Mouse (Mus musculus): ENCODE data around the gene Atpaf2.

Atpaf2 gene

DNA sequence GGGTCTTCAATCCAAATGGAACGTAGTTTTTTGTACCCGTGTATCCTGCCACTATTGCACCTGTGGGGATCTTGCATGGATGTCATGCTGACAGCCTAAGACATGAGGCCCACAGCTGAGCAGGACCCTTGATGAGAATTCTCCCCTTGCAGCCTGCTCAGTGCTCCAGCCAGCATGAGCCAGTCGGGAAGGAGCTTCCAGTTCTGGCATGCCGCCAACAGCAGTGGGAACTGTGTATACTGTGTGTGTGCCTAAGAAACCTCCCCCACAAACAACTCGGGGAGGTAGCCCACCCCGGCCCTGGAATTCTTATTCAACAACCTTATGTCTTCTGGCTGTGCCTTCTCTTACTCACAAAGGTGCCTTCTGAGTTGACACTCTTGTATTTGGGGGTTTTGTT, 21.7 kb downstream of the Atpaf2 start:
- DNase-seq (ENCODE audit: low spot score), result no peak

- DNase-seq (ENCODE audit: low spot score), result no peak
These were observed 26.9 kb downstream of the Atpaf2 start for GRCm38 (mm10) chr11:60391346-60391745.

DNA sequence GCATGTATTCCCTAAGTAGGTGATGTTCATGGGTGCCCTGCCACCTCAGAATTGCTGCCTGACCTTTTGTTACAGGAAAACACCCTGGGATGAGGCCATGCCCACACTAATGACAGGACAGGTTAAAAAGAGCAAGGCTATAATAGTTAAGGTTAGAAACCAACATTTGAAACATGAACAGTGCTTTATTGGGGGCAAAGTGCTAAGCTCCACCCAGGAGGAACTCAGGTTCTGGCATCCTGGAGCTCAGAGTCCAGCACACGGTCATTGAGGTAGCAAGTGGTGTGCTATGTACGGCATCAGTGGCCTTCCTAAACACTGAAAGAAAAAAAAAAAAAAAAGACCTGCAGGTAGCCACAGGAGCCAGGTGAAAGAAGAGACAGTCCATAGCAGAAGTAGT, 30.3 kb downstream of the Atpaf2 start:
- no peak for DNase-seq (ENCODE audit: low spot score)

DNA sequence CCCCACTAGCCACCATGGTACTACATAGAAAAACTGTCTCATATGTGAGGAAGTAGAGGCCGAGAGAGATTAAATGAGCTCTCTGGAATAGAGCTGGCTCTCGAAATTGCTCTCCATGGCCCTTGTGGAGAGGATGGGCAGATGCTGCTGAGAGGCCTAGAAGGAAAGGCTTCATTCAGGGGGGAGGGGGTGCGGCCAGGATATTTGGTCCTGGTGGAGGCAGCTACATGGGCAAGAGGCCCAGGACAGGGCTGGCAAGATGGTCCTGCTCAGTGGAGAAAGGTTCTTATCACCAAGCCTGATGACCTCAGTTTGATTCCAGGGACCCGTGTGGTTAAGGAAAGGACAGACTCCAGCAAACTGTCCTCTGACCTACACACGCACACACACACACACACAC, 32.3 kb downstream of the Atpaf2 start:
- no peak for DNase-seq (ENCODE audit: low spot score)

DNA sequence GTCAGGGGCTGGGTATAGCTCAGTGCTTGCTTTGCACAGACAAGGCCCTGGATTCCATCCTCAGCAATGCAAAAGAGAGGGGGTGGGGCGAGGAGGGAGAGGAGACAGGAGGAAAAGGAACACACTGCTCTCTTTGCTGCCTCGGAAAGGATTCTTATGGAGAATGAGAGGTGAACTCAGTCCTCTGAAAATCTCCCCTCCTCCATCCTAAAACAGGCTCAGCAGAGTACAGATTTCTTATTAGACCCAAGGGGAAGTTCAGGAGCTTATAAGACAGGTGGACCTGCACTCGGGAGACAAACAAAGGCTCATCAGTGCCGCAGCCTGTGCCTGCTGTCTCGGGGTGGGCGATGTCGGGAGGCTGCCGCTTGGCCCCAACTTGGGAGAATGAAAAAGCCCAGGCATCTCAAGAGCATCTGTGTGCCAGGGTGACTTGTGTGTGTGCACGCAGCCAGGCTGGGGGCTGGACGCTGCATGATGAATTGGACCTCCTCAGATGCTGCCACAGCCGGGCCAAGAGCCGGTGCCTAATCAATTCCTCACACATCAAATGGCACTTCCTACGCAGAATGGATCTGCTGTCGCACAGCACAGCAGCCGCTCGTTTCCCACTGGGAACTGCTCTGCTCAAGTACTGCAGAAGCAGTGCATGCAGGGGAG, 33.4 kb downstream of the Atpaf2 start:
- peak; percentile 70 for DNase-seq (ENCODE audit: low spot score)

- DNase-seq (ENCODE audit: low spot score), result no peak
These were observed 34.7 kb downstream of the Atpaf2 start for GRCm38 (mm10) chr11:60383518-60383917.

DNA sequence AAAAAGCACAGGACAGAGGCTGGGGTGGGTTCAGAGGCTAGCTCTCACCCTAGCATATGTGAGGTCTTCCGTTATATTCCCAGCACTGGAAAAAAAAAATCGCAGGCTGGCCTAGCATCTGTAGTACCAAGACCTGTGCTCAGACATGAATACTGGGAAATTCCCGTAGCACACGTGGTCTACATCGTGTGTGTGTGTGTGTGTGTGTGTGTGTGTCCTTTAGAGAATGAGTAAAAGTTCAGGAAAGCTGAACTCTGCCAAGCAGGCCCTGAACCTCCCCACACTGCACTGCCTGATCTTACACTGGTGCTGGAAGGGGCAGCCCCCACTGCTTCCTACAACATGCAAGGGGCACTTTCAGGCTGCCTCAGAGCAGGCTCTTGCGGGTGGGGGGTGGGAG, 43.8 kb downstream of the Atpaf2 start:
- DNase-seq (ENCODE audit: low spot score), result no peak

DNA sequence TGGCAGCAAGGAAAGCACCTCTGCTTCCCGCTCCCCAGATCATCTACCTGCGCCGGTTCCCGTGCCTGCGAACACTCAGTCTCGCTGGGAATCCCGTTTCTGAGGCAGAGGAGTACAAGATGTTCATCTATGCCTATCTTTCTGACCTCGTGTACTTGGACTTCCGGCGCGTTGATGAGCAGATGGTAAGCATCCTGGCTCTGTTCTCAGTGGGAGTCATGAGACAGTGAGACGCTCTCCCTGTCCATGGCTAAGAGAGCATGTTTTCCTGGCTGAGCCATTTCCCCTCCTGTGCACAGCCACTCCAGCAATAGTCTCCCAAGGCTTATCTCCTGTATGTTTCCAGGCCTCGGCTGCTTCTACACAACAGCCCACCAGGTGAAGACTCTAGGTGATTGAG, 47.8 kb downstream of the Atpaf2 start:
- DNase-seq (ENCODE audit: low spot score), result no peak

- no peak for DNase-seq (ENCODE audit: low spot score)
These were observed 48.8 kb downstream of the Atpaf2 start for GRCm38 (mm10) chr11:60369448-60369847.

DNA sequence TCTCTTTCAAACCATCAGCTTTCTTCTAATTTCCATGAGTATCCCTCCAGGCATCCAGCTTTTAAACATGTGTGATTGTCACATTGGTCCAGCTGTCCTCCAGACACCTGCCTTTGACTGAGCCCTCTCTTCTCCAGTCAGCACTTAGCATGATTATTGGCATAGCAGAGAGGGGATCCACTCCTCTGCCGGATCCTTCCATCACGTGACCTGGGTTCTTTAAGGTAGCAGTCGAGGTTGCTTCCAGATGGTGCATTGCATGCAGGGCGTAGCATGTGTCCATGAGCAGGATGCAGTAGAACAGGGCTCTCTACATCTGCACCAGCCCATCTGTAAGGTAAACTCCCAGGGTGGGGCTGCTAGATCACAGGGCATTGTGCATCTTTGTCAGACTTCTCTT, 49.3 kb downstream of the Atpaf2 start:
- DNase-seq (ENCODE audit: low spot score), result no peak

DNA sequence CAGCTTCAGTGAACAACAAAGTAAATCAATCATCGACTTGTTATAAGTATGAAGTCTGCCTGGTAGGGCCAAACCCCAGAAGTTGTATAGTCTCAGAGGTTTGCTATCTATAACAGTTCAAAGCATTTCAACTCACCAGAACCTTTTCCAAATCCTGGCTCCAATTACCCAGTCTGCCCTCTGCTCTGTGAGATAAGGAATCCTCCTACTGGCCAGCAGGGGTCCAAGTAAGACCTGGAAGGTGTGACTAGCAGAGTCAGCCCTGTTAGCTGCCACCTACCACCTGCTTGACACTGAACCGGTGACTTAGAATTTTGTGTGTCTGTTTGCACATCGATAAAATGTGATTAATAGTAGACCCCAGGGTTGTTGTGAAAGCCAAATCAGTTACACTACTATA, 51.0 kb downstream of the Atpaf2 start:
- DNase-seq (ENCODE audit: low spot score), result no peak

- DNase-seq (ENCODE audit: low spot score), result no peak
These were observed 51.8 kb downstream of the Atpaf2 start for GRCm38 (mm10) chr11:60366239-60367019.

- DNase-seq (ENCODE audit: low spot score), result no peak
These were observed 57.5 kb downstream of the Atpaf2 start for GRCm38 (mm10) chr11:60360631-60361201.

- no peak for DNase-seq (ENCODE audit: low spot score)
These were observed 58.3 kb downstream of the Atpaf2 start for GRCm38 (mm10) chr11:60359936-60360335.

DNA sequence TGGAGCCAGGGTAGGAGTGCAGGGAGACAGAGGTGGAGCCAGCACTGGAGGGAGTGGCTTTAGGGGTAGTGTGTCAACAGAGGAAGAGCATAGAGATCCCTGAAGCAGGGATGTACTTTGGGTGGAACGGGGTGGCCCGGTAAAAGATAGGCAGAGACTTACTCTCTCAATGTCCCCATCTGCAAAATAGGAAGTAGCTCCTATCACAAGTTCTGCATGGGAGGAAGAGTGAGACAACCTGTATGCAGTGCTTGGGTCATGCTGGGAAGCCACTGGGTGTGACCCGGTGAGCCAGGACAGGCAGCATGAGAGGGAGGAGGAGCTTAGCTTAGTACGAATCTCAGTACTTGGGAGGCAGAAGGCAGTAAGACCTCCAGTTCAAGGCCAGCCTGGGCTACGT, 59.1 kb downstream of the Atpaf2 start:
- DNase-seq (ENCODE audit: low spot score), result no peak

GRCm38 (mm10) chr11:60358548-60358947, 59.7 kb downstream of the Atpaf2 start:
- DNase-seq (ENCODE audit: low spot score), result no peak

GRCm38 (mm10) chr11:60357116-60357515, 61.1 kb downstream of the Atpaf2 start:
- no peak for DNase-seq (ENCODE audit: low spot score)

DNA sequence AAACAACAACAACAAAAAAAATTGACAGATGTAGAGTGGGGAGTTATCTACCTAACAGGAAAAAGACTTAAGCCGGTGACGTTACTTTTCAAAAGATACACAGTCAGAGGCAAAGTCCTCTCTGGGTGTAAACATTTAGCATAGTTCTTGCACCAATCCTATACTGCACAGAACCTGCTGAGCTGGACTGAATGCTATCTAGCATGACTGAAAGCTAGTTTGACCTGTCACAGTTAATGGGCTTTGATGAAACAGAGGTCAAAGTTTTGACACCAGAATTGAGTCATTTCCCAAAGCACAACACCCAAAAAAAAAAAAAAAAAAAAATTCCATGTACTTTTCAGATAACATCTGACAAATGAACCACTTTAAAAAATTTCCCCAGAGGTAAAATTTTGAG, 62.3 kb downstream of the Atpaf2 start:
- DNase-seq (ENCODE audit: low spot score), result no peak

GRCm38 (mm10) chr11:60352559-60353411, 65.5 kb downstream of the Atpaf2 start, which contains the start of the genes Tom1l2 and Drc3:
Tom1l2 (minus strand) TSS chr11:60352905.
Drc3 (plus strand) TSS chr11:60353329.
- peak; percentile 100 for DNase-seq (ENCODE audit: low spot score)

DNA sequence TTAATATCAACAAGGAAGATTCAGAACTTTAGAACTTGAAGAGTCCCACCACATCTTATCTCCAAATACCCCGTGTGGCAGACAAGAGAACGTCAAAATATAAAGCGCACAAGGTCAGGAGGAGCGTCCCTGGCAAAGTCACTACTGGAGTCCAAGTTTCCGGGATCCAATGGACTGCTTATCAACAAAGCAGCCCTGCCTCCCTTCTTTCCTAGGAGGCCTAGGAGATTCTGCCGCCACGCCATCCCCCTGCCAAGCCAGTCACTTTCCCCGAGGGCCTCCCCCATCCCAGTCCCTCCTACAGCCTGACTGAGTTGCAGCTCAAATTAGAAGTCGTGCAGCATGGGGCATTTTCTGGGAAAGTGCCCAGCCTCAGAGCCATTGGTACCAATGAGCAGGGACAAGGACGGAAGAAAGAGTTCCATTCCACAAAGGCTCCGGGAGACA, 66.3 kb downstream of the Atpaf2 start:
- no peak for DNase-seq (ENCODE audit: low spot score)

GRCm38 (mm10) chr11:60351388-60351787, 66.9 kb downstream of the Atpaf2 start:
- no peak for DNase-seq (ENCODE audit: low spot score)

Measured in left cerebral cortex, adult 11 months (tissue).